Mouse (Mus musculus): ENCODE measurements around the gene Hcfc1r1. TPM values are rescaled to one million over a fixed set of nuclear protein-coding genes. Genes with fewer than 3 reads are reported as not detected.
A peak's percentile ranks its signal among the peaks of the same experiment; 100 is the strongest.

Hcfc1r1 gene
- total and polyA plus RNA-seq, 2 experiments from 2014 or later, result 214 to 328 TPM

DNA sequence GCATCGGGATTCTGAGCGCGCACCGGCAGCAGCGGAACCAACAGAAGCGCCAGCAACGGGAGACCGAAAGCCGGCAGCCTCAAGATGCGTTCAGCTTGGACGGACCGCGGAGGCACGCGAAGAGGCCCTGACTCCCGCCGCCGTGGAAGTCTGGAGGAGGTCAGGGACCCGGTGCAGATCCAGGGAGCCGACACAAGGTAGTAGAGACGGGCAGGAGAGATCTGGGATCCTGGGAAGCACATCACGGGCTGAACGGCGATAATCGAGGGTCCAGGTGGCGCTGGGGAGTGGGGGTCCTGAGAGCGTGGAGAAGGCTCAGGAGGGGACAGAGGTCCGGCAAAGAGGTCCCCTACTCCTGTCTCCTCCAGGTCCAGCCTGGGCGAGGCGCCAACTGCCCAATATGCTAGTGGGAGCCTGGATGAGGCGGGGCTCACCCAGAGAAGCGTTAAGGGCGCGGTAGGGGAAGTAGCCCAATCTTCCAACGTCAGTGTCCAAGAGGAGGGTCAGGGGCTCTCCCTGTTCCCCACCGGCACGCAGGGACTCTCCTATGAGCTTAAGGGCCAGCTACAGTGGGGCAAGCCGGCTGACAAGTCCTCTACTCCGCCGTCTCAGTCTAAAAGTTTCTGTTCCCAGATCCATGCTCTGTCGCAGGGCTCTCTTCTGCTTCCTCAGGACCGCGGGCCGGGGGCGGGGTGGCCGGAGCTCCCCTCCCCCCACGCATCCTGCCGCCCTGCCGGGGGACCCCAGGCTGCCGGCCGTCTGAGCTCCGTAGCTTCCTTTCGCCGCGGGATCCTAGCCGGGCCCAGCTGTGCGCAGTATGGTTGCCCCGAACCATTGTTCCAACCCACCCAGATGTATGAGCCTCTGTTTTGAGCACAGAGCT lies 28.5 kb upstream of the Hcfc1r1 start, which contains the start of gene Mmp25:
Gene Mmp25 (minus strand): TSS at position 665 of the 883 bp plus-strand sequence.
- no peak for DNase-seq (ENCODE audit: low spot score)
- peak within 1 kb of the TSS; percentile 84 for H3K4me2 ChIP-seq (ENCODE audit: low read depth, low read length)
- H3K27ac ChIP-seq (ENCODE audit: low read depth), result no peak within 1 kb of the TSS
- H3K27me3 ChIP-seq (ENCODE audit: control insufficient read depth, insufficient read depth, low read length), result peaks cover 13% of the 10 kb centered on the region
- WGBS, result 2% methylated on average over 58 of the region's 58 CpGs
- no peak for TF ChIP-seq EP300 (IDR thresholded peaks at IDR 0.05; ENCODE audit: low read depth)
- no peak for TF ChIP-seq CTCF (IDR thresholded peaks at IDR 0.05; ENCODE audit: low read depth)
- ATAC-seq (ENCODE audit: insufficient read depth, low read depth), result peak; percentile 24; the same call in 1 of the 2 replicates
- peak within 1 kb of the TSS; percentile 53 for H3K4me3 ChIP-seq (ENCODE audit: low read depth, low read length)
- peak within 1 kb of the TSS; percentile 43 for H3K9ac ChIP-seq (replicated peaks; ENCODE audit: low read depth, low read length)
- peaks cover 8% of the 10 kb centered on the region; the same call in 1 of the 2 replicates for H3K4me1 ChIP-seq (ENCODE audit: control insufficient read depth, insufficient read depth)
- H3K9me3 ChIP-seq (replicated peaks; ENCODE audit: control insufficient read depth, low read length), result no peaks in the 10 kb centered on the region
- no peaks in the 10 kb centered on the region for H3K36me3 ChIP-seq (replicated peaks; ENCODE audit: control insufficient read depth, insufficient read depth, low read length)

DNA sequence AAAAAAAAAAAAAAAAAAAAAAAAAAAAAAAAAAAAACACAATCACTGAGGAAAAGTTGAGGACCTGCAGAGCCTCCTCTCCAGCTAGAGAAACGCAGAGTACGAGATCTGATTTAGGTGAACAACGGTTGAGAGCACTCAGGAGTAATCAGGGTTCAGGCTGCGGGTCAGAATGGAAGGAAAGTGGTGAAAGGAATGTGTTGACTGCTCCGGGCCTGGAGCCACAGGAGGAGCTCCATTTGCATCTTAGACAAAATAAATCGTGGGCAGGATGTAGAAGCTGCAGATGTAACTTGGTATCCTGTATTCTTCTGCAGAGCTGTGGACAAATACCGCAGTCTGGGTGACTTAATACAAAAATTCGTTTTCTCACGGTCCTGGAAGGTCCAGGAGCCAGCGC lies 27.5 kb upstream of the Hcfc1r1 start:
- Histone ChIP-seq H3K4me2 (ENCODE audit: low read depth, low read length) (no peak overlapping the region), H3K4me3 (ENCODE audit: low read depth, low read length) (no peak overlapping the region), H3K9me3 (replicated peaks; ENCODE audit: control insufficient read depth, low read length) (no peaks in the 10 kb centered on the region), H3K27me3 (ENCODE audit: control insufficient read depth, insufficient read depth, low read length) (peaks cover 13% of the 10 kb centered on the region), H3K36me3 (replicated peaks; ENCODE audit: control insufficient read depth, insufficient read depth, low read length) (no peaks in the 10 kb centered on the region), H3K4me1 (ENCODE audit: control insufficient read depth, insufficient read depth) (peaks cover 8% of the 10 kb centered on the region; the same call in 1 of the 2 replicates), H3K27ac (ENCODE audit: low read depth) (no peak overlapping the region), H3K9ac (replicated peaks; ENCODE audit: low read depth, low read length) (no peak overlapping the region)
- DNase-seq (ENCODE audit: low spot score) (peak; percentile 17), ATAC-seq (ENCODE audit: insufficient read depth, low read depth) (no peak)
- TF ChIP-seq CTCF (IDR thresholded peaks at IDR 0.05; ENCODE audit: low read depth) (no peak), EP300 (IDR thresholded peaks at IDR 0.05; ENCODE audit: low read depth) (no peak)
- WGBS, result 24% methylated on average over 10 of the region's 10 CpGs

DNA sequence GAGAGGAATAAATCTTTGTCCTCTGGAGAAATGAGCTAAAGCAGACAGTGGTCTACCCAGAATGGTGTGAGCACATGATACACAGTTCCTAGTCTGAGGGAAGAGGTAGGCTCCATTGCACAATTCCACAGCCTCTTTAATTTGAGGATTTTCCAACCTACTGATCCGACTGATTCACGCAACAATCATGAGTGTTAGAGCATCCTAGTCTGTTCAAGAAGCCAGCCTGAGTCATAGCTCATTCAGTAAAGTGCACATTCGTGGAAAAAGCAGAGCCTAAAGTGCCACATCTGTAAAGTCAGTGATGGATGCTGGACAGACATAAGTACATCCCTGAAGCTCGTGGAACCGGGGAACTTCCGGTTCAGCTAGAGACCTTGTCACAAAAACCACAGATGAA lies 22.0 kb upstream of the Hcfc1r1 start:
- no peak overlapping the region for H3K27ac ChIP-seq (ENCODE audit: low read depth)
- DNase-seq (ENCODE audit: low spot score), result no peak
- H3K4me2 ChIP-seq (ENCODE audit: low read depth, low read length), result no peak overlapping the region
- H3K9ac ChIP-seq (replicated peaks; ENCODE audit: low read depth, low read length), result no peak overlapping the region
- H3K4me1 ChIP-seq (ENCODE audit: control insufficient read depth, insufficient read depth), result no peaks in the 10 kb centered on the region
- WGBS, result 67% methylated on average over 6 of the region's 6 CpGs
- TF ChIP-seq CTCF (IDR thresholded peaks at IDR 0.05; ENCODE audit: low read depth) (no peak), EP300 (IDR thresholded peaks at IDR 0.05; ENCODE audit: low read depth) (no peak)
- no peak for ATAC-seq (ENCODE audit: insufficient read depth, low read depth)
- no peaks in the 10 kb centered on the region for H3K36me3 ChIP-seq (replicated peaks; ENCODE audit: control insufficient read depth, insufficient read depth, low read length)
- no peak overlapping the region for H3K4me3 ChIP-seq (ENCODE audit: low read depth, low read length)
- H3K27me3 ChIP-seq (ENCODE audit: control insufficient read depth, insufficient read depth, low read length), result no peaks in the 10 kb centered on the region
- H3K9me3 ChIP-seq (replicated peaks; ENCODE audit: control insufficient read depth, low read length), result no peaks in the 10 kb centered on the region

DNA sequence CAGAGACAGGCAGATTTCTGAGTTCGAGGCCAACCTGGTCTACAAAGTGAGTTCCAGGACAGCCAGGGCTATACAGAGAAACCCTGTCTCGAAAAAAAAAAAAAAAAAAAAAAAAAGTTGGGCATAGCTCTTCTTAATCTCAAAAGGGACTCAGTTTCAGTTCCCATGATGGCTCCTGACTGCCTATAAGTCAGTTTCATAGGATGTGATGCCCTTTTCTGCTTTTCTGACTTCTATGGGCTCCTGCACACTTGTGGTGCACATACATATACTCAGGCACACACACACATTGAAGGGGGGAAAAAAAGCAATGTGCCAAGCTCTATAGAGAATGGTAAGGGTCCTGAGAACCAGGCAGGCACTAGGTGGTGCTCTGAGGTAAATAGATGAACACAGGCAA lies 20.1 kb upstream of the Hcfc1r1 start:
- Histone ChIP-seq H3K27ac (ENCODE audit: low read depth) (no peak overlapping the region), H3K9ac (replicated peaks; ENCODE audit: low read depth, low read length) (no peak overlapping the region), H3K4me3 (ENCODE audit: low read depth, low read length) (no peak overlapping the region), H3K27me3 (ENCODE audit: control insufficient read depth, insufficient read depth, low read length) (no peaks in the 10 kb centered on the region), H3K9me3 (replicated peaks; ENCODE audit: control insufficient read depth, low read length) (no peaks in the 10 kb centered on the region), H3K4me1 (ENCODE audit: control insufficient read depth, insufficient read depth) (no peaks in the 10 kb centered on the region), H3K36me3 (replicated peaks; ENCODE audit: control insufficient read depth, insufficient read depth, low read length) (no peaks in the 10 kb centered on the region), H3K4me2 (ENCODE audit: low read depth, low read length) (no peak overlapping the region)
- ATAC-seq (ENCODE audit: insufficient read depth, low read depth), result no peak
- WGBS, result 67% methylated on average over 1 of the region's 2 CpGs
- DNase-seq (ENCODE audit: low spot score), result no peak
- TF ChIP-seq EP300 (IDR thresholded peaks at IDR 0.05; ENCODE audit: low read depth), result no peak
- TF ChIP-seq CTCF (IDR thresholded peaks at IDR 0.05; ENCODE audit: low read depth), result no peak

DNA sequence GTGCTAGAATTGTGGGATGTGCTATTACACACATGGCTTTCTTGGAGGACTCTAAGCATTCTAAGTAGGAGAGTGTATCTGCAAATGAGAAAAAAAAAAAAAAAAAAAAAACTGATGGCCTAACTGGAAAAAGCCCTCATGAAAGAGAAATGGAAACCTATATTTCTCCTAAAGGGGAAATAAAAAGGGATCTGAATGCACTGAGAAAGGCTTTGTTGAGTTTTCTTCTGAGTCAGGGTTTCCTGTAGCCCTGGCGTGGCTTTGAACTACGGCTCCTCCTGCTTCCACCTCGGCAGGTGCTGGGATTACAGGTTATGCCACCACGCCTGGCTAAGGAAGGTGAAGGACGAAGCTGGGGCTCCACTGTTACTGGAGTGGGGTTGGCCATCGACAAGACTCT lies 19.4 kb upstream of the Hcfc1r1 start:
- no peak for TF ChIP-seq CTCF (IDR thresholded peaks at IDR 0.05; ENCODE audit: low read depth)
- TF ChIP-seq EP300 (IDR thresholded peaks at IDR 0.05; ENCODE audit: low read depth), result no peak
- no peak for DNase-seq (ENCODE audit: low spot score)
- no peak overlapping the region for H3K4me2 ChIP-seq (ENCODE audit: low read depth, low read length)
- no peaks in the 10 kb centered on the region for H3K4me1 ChIP-seq (ENCODE audit: control insufficient read depth, insufficient read depth)
- no peak for ATAC-seq (ENCODE audit: insufficient read depth, low read depth)
- no peak overlapping the region for H3K9ac ChIP-seq (replicated peaks; ENCODE audit: low read depth, low read length)
- no peaks in the 10 kb centered on the region for H3K27me3 ChIP-seq (ENCODE audit: control insufficient read depth, insufficient read depth, low read length)
- no peaks in the 10 kb centered on the region for H3K9me3 ChIP-seq (replicated peaks; ENCODE audit: control insufficient read depth, low read length)
- no peaks in the 10 kb centered on the region for H3K36me3 ChIP-seq (replicated peaks; ENCODE audit: control insufficient read depth, insufficient read depth, low read length)
- 50% methylated on average over 6 of the region's 6 CpGs for WGBS
- no peak overlapping the region for H3K27ac ChIP-seq (ENCODE audit: low read depth)
- H3K4me3 ChIP-seq (ENCODE audit: low read depth, low read length), result no peak overlapping the region
